Mouse (Mus musculus): ENCODE measurements around the gene Sdk1.

The Sdk1 gene

DNA sequence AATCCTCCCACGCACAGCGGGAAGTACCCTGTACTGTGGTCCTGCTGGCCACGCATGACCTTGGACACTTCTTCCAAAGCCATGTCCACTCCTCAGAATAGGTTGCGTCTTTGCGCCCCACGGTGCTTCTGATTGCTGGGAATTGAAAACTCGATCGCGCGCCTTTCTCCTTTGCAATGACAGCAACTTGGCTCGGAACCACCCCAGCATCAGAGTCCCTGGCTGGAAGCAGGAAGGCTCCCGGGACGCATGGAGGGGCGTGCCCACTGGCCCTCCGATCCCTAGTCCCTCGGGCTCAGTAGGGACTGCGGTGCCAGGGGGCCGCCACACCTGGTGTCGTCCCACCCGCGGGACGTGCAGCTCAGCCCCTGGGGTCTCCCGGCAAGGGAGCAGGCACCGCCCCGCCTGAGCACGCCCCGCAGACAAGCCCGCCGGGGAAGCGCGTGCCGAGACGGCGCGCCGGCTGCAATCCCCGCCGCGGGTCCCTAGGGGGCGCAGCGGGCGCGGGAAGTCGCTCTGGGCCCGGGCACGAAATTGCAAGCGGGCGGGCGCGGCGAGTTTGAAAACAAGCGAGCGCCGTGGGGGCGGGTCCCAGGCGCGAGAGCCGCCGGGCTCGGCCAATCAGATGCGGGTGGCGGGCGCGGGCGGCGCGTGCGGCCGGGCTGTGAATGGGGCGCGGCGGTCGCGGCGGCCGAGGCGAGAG is at the start of gene Sdk1:
Sdk1 (plus strand) TSS at position 650 of the 703 bp plus-strand sequence.
- in situ Hi-C loops (cut with MboI; ENCODE audit: low pct_unique_long_range_greater_than_20kb in 1 of 2, low sequenced_read_pairs in 2 of 2, unreplicated experiment in 1 of 2): no loop called here

DNA sequence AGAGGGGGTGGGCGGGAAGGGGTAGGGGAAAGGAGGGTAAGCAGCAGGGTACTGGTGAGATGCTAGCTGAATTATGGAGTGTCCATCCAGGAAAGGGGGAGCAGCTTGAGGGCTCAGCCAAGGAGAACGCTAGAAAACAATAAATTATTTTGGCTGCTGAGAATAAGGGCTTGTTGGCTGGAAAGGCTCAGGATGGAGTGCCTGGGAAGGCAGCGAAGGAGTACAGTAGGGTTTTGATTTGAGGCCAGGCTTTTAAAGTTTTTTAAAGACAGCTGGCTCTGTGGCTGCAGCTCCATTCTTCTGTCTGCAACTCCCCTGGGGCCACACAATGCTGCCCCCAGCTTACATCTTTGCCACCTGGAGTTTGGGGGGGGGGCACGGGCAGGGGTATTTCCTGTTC is 44.0 kb upstream of the Sdk1 start:
- in situ Hi-C loops (cut with MboI; ENCODE audit: low pct_unique_long_range_greater_than_20kb in 1 of 2, low sequenced_read_pairs in 2 of 2, unreplicated experiment in 1 of 2): no loop called here

DNA sequence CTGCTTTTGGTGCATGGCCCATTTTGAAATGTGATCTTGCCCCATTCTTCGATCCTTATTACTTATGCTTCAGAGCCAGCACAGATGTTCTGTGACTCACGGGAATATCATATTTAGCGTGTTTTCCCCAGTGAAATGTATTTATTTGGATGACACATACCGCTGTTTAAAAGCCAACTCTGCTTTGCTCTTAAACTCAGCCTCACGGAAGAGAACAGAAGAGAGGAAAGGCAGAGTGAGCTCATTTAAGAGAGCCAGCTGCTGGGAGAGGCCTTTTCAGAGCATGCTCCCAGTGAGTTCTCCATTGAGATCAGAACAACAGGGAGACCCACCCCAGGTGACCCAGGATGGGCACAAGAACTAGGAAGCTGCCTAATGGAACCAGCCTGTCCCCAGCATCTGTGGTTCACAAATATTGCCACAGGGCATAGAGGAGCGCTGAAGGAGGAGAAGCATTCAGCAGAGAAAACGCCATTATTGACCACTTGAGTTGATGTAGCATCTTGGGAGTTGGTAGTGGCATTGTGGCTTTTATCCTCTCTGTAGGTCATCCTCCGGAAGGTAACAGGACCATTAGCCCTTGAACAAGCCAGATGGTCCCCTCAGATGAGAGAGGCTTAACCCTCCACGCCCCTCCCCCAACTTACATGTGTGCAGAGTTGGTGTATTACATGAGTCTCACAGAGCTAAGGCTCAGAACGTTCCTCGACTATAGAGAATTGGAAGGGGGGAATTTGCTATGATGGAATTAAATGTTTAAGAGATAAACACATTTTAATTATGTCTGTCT is 38.8 kb upstream of the Sdk1 start:
- in situ Hi-C loops (cut with MboI; ENCODE audit: low pct_unique_long_range_greater_than_20kb in 1 of 2, low sequenced_read_pairs in 2 of 2, unreplicated experiment in 1 of 2): no loop called here

DNA sequence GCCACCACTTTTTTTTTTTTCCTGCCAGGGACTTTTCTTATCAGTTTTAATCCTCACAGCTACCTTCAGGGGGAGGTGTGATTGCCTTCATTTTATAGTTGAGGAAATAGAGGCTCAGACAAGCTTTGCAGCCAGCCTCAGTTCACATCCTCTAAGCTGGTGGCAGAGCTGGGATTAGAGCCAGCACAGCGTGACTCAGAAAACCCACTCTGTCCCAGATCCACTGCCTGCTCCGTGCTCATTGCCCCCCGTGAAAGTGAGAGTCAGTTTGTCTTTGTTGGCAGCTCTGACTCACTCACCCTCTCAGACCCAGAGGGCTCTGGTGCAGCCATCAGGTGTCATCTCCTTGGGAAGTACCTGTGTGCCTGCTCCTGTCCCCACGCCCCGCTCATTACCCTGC is 34.2 kb upstream of the Sdk1 start:
- in situ Hi-C loops (cut with MboI; ENCODE audit: low pct_unique_long_range_greater_than_20kb in 1 of 2, low sequenced_read_pairs in 2 of 2, unreplicated experiment in 1 of 2): no loop called here

GRCm38 (mm10) chr5:141225243-141225642 is 16.0 kb upstream of the Sdk1 start:
- in situ Hi-C loops (cut with MboI; ENCODE audit: low pct_unique_long_range_greater_than_20kb in 1 of 2, low sequenced_read_pairs in 2 of 2, unreplicated experiment in 1 of 2): no loop called here

- in situ Hi-C loops (cut with MboI; ENCODE audit: low pct_unique_long_range_greater_than_20kb in 1 of 2, low sequenced_read_pairs in 2 of 2, unreplicated experiment in 1 of 2): no loop called here
Observed at GRCm38 (mm10) chr5:141234326-141234725, 7.0 kb upstream of the Sdk1 start.

- in situ Hi-C loops (cut with MboI; ENCODE audit: low pct_unique_long_range_greater_than_20kb in 1 of 2, low sequenced_read_pairs in 2 of 2, unreplicated experiment in 1 of 2): no loop called here
Observed at GRCm38 (mm10) chr5:141239401-141239800, 1.9 kb upstream of the Sdk1 start.

- in situ Hi-C loops (cut with MboI; ENCODE audit: low pct_unique_long_range_greater_than_20kb in 1 of 2, low sequenced_read_pairs in 2 of 2, unreplicated experiment in 1 of 2): no loop called here
Observed at GRCm38 (mm10) chr5:141240441-141240840, 849 bp upstream of the Sdk1 start.

DNA sequence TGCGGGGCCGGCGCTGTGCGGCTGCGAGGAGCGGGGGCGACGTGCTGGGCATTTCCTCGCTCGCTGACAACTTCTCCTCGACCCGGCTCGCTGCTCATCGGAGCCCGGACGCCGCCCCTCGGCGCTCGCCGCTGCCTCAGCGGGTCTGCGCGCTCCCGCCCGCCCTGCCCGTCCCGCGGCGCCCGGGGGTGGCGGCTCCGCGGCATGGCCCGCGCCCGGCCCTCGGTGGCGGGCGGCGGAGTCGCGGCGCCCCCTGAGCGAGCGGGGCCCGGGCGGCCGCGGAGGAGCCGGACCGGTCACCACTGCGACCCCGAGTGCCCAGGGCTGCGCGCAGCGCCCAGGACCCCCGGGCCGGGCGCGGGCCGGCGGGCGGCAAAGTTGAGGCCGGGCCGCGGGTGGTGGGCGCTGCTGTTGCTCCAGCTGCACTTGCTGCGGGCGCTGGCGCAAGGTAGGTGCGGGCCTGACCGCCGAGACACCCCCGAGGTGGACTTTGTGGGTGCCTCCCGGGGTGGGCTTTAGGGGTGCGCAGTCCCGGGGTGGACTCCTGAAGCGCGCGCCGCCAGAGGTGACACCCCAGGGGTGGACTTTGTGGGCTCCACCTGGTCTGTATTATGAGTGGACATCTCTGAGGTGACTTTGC is 475 bp downstream of the Sdk1 start:
- in situ Hi-C loops (cut with MboI; ENCODE audit: low pct_unique_long_range_greater_than_20kb in 1 of 2, low sequenced_read_pairs in 2 of 2, unreplicated experiment in 1 of 2): no loop called here

GRCm38 (mm10) chr5:141243253-141243965 is 2.1 kb downstream of the Sdk1 start:
- in situ Hi-C loops (cut with MboI; ENCODE audit: low pct_unique_long_range_greater_than_20kb in 1 of 2, low sequenced_read_pairs in 2 of 2, unreplicated experiment in 1 of 2): no loop called here

DNA sequence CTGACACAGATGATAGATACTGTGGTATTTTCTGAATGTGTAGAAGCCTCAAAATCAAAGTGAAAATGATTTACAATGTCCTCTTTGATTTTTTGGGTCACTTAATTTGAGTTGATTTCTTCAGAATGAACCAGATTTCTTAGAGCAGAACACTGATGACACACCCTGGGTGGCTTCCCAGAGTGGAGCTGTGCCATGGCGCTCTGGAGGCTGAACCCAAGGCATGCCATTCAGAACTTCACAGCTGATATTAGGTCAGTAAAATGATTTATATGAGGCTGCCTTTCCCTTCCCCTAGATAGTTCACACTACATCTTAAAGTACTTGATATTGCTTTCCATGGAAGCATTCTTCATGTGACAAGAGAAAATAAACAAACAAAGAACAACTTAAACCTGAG is 23.0 kb downstream of the Sdk1 start:
- in situ Hi-C loops (cut with MboI; ENCODE audit: low pct_unique_long_range_greater_than_20kb in 1 of 2, low sequenced_read_pairs in 2 of 2, unreplicated experiment in 1 of 2): no loop called here

DNA sequence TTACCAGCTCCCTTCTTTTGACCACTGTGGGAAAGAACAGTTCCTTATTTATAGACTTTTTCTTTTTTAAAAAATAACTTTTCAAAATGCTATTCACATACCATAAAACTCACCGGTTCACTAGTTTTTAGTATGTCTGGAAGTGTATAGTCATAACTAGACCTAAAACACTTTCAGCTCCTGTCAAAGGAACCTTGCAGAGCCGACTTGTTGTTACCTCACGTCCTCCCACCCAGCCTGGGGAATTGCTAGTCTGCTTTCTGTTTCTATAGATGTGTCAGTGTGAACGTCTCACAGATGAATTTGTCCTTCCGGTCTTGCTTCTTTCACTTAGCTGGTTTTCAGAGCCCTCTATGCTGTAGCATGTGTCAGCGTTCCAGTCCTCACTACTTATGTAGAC is 35.8 kb downstream of the Sdk1 start:
- in situ Hi-C loops (cut with MboI; ENCODE audit: low pct_unique_long_range_greater_than_20kb in 1 of 2, low sequenced_read_pairs in 2 of 2, unreplicated experiment in 1 of 2): no loop called here

GRCm38 (mm10) chr5:141281751-141282150 is 40.5 kb downstream of the Sdk1 start:
- in situ Hi-C loops (cut with MboI; ENCODE audit: low pct_unique_long_range_greater_than_20kb in 1 of 2, low sequenced_read_pairs in 2 of 2, unreplicated experiment in 1 of 2): no loop called here

- in situ Hi-C loops (cut with MboI; ENCODE audit: low pct_unique_long_range_greater_than_20kb in 1 of 2, low sequenced_read_pairs in 2 of 2, unreplicated experiment in 1 of 2): no loop called here
Observed at GRCm38 (mm10) chr5:141289611-141290010, 48.3 kb downstream of the Sdk1 start.

DNA sequence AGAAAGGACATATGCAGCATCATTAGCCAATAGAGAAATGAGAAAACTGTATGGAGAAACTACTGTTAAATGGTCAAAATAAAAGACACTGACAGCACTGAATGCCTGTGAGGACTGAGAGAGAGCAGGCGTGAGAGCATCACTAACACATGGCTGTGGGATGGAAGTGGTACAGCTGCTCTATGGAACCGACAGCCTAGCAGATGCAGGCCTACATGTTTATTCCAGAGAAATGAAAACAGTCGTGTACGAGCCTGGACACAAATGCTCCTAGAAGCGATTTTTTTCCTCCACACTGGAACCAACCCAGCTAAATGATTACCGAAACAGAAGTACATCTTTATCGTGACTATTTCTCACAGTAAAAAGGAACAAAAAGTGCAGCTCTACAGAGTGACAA is 54.0 kb downstream of the Sdk1 start:
- in situ Hi-C loops (cut with MboI; ENCODE audit: low pct_unique_long_range_greater_than_20kb in 1 of 2, low sequenced_read_pairs in 2 of 2, unreplicated experiment in 1 of 2): no loop called here

DNA sequence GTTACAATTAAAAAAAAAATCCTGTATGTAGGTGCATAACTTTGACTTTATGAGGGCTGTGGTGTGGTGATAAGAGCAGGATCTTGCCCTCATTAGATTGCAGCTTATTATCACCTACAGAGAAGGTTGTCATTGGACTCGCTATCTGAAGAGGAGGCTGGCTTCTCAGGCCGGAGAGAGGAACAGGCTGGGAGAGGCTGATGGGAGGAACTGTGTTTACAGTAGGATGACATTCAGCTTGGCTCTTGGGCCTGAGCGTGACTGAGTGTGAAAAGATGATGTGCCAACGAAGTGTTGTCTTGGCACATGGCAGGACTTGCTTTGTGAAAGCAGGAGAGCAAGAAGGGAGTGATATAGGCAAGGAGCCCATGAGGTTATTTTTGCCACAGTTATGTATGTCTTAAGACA is 61.0 kb downstream of the Sdk1 start:
- in situ Hi-C loops (cut with MboI; ENCODE audit: low pct_unique_long_range_greater_than_20kb in 1 of 2, low sequenced_read_pairs in 2 of 2, unreplicated experiment in 1 of 2): no loop called here

GRCm38 (mm10) chr5:141303746-141304145 is 62.5 kb downstream of the Sdk1 start:
- in situ Hi-C loops (cut with MboI; ENCODE audit: low pct_unique_long_range_greater_than_20kb in 1 of 2, low sequenced_read_pairs in 2 of 2, unreplicated experiment in 1 of 2): no loop called here

DNA sequence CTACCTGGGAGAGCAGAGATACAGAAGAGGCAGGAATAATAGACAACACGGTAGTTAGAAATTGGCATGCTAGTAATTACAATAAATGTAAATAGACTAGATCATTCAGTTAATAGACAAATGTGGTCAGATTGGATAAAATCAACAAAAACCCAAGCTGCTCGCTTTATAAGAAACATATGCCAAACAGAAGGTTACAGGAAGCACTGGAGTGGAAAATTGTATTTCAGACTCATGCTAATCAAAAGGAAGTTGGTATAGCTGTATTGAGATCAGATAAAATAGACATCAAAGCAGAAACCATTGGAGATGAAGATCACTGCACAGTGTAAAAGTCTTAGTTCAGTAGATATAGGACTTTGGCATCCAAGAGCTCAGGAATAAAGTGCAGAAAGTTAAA is 63.4 kb downstream of the Sdk1 start:
- in situ Hi-C loops (cut with MboI; ENCODE audit: low pct_unique_long_range_greater_than_20kb in 1 of 2, low sequenced_read_pairs in 2 of 2, unreplicated experiment in 1 of 2): no loop called here

GRCm38 (mm10) chr5:141310641-141311040 is 69.4 kb downstream of the Sdk1 start:
- in situ Hi-C loops (cut with MboI; ENCODE audit: low pct_unique_long_range_greater_than_20kb in 1 of 2, low sequenced_read_pairs in 2 of 2, unreplicated experiment in 1 of 2): no loop called here
